Mouse (Mus musculus): ENCODE results near the gene Lrrc31.

DNA sequence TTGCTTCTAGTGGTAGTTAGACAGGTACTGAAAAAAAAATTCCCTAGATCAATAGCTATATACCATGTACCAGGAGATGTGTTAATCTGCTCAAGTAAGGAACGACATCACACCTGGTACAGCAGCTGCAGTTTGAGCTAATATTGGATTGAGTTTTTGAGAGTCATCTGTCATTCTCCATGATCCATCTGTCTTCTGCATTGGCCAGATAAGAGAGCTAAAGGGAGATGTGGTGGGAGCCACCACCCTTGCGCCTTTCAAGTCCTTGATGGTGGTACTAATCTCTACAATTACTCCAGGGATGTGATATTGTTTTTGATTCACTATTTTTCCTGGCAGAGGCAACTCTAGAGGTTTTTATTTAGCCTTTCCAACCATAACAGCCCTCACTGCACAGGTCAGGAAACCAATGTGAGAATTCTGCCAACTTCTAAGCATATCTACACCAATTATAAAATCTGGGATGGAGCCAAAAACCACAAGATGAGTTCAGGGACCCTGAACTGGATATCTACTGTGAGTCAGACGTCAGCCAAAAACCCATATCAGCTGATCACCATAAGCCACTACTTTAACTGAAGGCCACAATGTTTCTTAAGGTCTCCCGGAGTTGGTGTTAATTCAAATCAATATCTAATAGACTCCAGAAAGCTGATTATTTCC lies 7.1 kb upstream of the Lrrc31 start:
- no peak for TF ChIP-seq POLR2A (IDR thresholded peaks at IDR 0.05; ENCODE audit: insufficient read length, low read depth)
- no peak for TF ChIP-seq E2F4 (IDR thresholded peaks at IDR 0.05; ENCODE audit: insufficient read depth)
- no peak for TF ChIP-seq MAX (IDR thresholded peaks at IDR 0.05; ENCODE audit: low read depth)
- TF ChIP-seq SRF (IDR thresholded peaks at IDR 0.05; ENCODE audit: control insufficient read depth, insufficient read length, low read depth), result no peak
- TF ChIP-seq CEBPB (IDR thresholded peaks at IDR 0.05; ENCODE audit: insufficient read depth, poor library complexity, severe bottlenecking), result no peak
- TF ChIP-seq USF1 (IDR thresholded peaks at IDR 0.05; ENCODE audit: low read depth), result no peak
- no peak for TF ChIP-seq TCF12 (IDR thresholded peaks at IDR 0.05; ENCODE audit: insufficient read depth, poor library complexity, severe bottlenecking)
- no peak for TF ChIP-seq POLR2AphosphoS2 (IDR thresholded peaks at IDR 0.05; ENCODE audit: insufficient read length, low read depth)
- TF ChIP-seq TCF3 (IDR thresholded peaks at IDR 0.05; ENCODE audit: insufficient read length, low read depth), result no peak
- peak in 1 of 3 experiments; percentile 85 for TF ChIP-seq MYOG (IDR thresholded peaks at IDR 0.05; ENCODE audit: control insufficient read depth in 1 of 3, insufficient read depth in 1 of 3, insufficient read length in 2 of 3, low read depth in 2 of 3)
